Mouse (Mus musculus) left cerebral cortex, postnatal 4 days (tissue): ENCODE data around the gene Arih1. TPM values are rescaled to one million over a fixed set of nuclear protein-coding genes. Genes with fewer than 3 reads are reported as not detected.

Experiments
- DNase-seq: peaks from one replicate; pipeline ENCODE4 v3.0.0-alpha.2; 2022
- intact Hi-C: fragments of 180-260 bp; cut with DNase I; formaldehyde crosslinking; loops from one replicate; pipeline ENCODE4 v1.15.1; 2025
- total RNA-seq, 2 experiments: library from RNA; stranded (reverse); gene quantifications; 2 replicates each; pipeline ENCODE4 v1.2.3; 2021

Gene Arih1
- total RNA-seq = 100 to 1,000 TPM; 127 to 130 TPM

DNA sequence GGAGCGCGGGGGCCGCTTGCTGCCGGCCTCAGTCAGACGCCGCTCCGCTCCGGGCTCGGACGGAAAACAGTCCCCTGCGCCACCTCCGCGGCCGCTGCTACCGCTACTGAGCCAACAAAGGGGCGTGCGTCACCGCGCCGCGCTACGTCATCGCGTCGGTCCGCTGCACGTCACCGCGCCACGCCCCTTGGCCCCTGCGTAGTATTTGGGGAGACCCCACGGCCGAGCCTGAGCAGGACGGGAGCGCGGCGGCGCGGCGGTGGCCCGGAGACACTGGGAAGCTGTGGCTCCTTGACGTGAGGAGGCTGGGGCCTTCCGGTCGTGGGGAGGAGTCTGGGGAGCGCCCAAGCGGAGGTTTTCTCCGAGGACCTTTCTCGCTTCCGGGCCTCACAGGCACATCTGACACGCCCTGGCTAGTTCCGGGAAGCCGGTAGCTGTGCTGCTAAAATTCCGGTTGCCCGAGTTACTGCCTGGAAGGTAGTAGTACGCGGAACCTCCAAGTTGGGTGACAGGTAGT lies at the start of gene Arih1:
TSS of gene Arih1 (minus strand) at position 70 of the 517 bp plus-strand sequence.
- DNase-seq = peak; percentile 99
- intact Hi-C loops = no loop called here

GRCm38 (mm10) chr9:59533889-59534288 lies 47.5 kb upstream of the Arih1 start:
- DNase-seq = no peak
- intact Hi-C loops = no loop called here

DNA sequence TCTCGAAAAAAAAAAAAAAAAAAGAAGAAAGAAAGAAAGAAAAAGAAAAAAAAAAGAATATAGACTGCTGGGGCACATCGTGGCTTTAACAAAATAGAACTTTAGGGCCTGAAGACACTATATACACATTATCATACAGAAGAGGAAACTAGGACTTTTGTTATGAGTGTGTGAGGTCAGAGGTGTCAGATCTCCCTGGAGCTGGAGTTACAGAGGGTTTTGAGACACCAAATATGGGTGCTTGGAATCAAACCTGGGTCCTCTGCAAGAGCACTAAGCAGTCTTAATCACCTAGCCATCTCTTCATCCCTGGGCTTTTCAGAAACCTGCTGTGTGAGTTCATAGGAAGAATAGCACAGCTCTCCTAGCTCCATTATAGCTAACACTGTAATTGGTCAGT lies 47.0 kb upstream of the Arih1 start:
- no peak for DNase-seq
- intact Hi-C loops = no loop called here

GRCm38 (mm10) chr9:59531645-59532044 lies 45.2 kb upstream of the Arih1 start:
- DNase-seq = no peak
- intact Hi-C loops = no loop called here

GRCm38 (mm10) chr9:59528274-59528673 lies 41.9 kb upstream of the Arih1 start:
- intact Hi-C loops = no loop called here
- no peak for DNase-seq

DNA sequence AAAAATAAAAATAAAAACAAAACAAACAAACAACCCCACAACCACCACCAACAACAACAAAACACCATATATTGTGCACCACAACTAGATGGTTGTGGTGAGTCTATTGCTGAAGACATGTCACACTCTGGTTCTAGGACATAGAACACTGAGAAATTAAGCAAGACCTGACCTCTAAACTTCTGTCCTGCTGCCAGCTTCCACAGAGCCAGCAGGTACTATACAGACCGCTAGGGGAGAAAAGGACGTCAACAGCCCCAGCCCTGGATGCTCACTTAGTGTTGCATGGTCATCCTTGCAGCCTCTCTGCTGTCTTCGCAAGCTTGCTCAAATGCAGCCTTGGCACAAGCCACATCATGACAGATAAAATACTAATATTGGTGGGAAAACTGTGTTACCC lies 41.2 kb upstream of the Arih1 start:
- intact Hi-C loops = no loop called here
- no peak for DNase-seq

GRCm38 (mm10) chr9:59526727-59527126 lies 40.3 kb upstream of the Arih1 start:
- intact Hi-C loops = no loop called here

GRCm38 (mm10) chr9:59522906-59523305 lies 36.5 kb upstream of the Arih1 start:
- intact Hi-C loops = no loop called here
- DNase-seq = no peak

More at GRCm38 (mm10) chr9:59526727-59527126, 40.3 kb upstream of the Arih1 start:
- no peak for DNase-seq

DNA sequence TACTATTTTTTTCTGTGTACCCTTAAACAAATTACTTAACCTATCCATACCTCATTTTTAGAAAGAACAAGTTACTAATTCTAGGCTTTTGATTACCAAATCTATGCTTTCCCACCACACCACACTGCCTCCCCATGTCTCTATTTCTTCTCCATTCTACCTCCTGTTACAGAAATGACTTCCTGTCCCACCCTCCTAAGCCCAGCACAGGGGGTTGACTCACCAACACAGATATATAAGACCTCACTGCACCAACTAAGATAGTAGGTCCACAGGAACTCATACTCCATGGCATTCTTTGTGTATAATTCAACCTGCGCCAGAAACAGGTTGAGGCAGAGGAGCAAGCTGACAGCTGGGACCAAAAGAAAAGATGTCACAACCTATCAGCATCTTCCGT lies 33.0 kb upstream of the Arih1 start:
- no peak for DNase-seq
- intact Hi-C loops = no loop called here

DNA sequence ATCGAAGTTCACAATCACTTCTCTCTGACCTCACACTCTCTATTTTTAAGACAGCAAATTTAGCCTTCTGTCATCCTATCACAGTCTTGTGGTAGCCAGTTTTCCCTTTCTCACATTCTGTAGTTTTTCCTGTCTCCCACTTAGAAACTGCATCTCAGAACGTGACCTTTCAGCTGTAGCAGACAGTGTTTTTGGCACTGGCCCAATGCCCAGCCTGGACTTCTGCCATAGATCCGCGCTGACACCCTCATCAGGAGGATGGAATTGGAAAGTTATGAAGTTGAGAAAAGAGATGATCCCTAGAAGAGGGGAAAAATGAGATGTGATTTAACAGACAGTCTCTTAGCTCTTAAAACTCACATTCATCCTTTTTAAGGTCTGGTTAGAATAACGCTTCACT lies 32.6 kb upstream of the Arih1 start:
- peak; percentile 70 for DNase-seq
- intact Hi-C loops = no loop called here

DNA sequence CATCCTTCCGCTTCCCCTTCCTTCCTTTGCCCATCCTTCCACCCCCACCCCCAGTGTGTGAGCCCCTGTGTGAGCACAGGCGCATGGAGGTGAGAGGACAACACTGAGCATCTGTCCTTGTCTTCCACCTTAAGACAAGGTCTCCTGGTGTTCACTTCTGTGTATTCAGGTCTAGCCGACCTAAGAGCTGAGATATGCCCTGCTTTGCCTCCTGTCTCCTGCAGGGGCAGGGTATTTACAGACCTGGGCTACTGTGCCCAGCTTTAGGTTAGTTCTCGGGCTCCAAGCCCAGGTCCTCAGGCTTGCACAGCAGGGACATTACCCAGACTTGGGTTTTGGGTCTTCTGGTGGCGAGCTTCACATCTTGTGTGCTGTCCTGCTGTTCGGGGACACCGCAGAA lies 30.7 kb upstream of the Arih1 start:
- DNase-seq = no peak
- intact Hi-C loops = no loop called here

- DNase-seq = no peak
- intact Hi-C loops = no loop called here
These were observed 28.7 kb upstream of the Arih1 start for GRCm38 (mm10) chr9:59515069-59515468.

DNA sequence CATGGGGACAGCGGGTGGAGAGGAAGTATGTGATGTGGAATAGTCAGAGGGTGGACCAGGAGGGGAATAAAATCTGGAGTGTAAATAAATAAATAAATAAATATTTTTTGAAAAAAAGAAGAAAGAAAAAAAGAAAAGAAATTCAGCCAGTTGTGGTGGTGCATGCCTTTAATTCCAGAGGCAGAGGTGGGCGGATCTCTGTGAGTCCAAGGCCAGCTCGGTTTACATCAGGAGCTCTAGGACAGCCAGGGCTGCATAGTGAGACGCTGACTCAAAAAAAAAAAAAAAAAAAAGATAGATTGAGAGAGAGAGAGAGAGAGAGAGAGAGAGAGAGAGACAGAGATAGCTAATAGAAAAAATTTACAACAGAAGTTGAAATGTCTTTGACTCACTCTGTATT lies 26.0 kb upstream of the Arih1 start:
- no peak for DNase-seq
- intact Hi-C loops = no loop called here

DNA sequence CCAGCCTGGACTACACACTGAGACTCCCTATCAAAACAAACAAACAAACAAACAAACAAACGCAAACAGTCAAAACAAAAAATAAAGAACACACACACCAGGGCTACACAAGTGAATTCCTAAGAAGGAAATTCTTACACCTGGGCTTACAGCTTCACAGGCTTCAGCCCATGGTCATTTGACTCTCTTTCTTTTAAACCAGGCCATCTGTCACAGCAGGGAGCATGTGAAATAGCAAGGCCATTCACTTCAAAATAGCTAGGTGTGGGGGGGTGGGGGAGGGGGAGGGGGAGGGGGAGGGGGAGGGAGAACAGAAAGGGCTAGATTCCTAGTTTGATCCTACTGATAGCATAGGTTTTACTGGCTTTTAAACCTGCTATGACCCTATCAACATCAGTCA lies 21.7 kb upstream of the Arih1 start:
- intact Hi-C loops = no loop called here
- DNase-seq = no peak

DNA sequence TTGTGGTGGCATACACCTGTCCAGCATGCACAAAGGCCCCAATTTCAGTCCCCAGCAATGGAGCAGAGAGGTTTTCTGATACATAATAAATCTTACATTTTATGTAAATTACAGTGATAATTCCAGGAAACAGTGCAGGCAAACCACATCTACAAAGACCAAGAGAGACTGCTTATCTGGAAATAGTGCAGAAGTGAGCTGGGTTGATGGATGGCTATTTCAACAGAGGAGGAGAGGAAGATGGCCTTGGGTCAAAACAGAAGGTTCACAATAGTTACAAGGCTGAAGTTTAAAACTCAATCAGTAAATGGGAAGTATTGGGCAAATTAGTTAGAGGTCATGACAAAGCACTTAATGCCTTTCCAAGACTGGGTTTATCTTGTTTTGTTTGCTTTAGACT lies 913 bp upstream of the Arih1 start:
- DNase-seq = no peak
- intact Hi-C loops = no loop called here

- intact Hi-C loops = no loop called here
- DNase-seq = no peak
These were observed 321 bp downstream of the Arih1 start for GRCm38 (mm10) chr9:59486076-59486518.

DNA sequence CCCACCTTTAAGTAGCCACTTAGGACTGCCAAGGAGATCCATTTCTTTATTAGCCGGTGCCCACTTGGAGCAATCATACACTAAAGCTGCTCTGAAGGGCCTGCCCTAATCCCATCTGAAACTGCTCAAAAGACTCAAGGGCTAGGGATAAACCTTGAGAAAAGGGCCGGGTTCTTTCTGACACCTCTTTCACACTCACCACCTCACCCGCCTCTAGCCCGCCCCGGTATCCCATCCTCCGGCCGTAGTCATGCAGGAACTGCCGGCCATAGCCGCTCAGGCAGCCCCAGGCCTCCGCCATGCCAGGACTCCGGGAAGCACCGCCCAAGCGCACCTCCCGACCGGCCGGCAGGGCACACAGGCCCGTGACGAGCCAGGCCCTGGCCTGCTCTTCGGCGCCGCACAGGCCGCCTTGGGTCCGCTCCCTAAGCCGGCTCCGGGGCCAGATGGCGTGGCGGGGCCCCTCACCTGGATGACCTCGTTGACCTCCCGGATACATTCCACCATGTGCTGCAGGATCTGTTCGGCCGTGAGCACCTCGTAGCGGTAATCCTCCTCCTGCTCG lies 825 bp downstream of the Arih1 start:
- peak; percentile 58 for DNase-seq
- intact Hi-C loops = no loop called here

- intact Hi-C loops = no loop called here
- DNase-seq = no peak
These were observed 1.7 kb downstream of the Arih1 start for GRCm38 (mm10) chr9:59484760-59485159.

- peak; percentile 16 for DNase-seq
- intact Hi-C loops = no loop called here
These were observed 4.0 kb downstream of the Arih1 start for GRCm38 (mm10) chr9:59482419-59482818.

DNA sequence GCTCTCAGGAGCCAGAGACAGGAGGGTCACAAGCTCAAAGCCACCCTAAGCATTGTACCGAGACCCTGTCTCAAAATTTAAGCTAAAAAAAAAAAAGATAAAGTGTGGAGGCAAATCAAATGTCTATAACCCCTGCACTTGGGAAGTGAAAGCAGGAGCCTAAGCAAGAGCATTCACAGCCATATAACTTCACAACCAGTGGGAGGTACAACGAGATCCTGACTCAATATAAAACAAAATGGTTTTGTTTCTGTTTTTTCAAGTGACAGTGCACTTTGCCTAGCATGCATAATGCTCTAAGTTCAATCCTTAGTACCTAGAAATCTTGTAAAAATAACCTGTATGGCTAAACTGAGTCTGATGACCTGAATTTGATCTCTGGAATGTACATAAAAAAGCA lies 9.8 kb downstream of the Arih1 start:
- intact Hi-C loops = no loop called here

DNA sequence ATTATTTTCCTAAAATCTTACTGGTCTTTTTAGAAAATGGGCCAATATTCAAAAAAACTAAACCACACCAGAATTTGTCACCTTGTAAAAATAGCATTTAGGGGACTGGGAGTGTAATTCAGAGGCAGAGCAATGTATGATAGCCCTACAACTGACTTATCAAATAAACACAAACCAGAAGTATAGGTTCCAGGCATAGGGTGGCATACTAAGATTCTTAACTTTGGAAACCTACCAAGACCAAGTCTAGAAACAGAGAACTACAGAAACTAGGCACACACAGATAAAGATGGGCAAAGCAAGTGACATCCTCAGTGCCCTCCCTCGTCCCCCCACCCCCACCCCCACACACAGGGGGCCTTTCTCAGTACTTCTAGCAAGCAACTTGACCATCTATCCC lies 11.6 kb downstream of the Arih1 start:
- DNase-seq = no peak
- intact Hi-C loops = no loop called here

More for the DNA sequence above, 9.8 kb downstream of the Arih1 start:
- DNase-seq = no peak

DNA sequence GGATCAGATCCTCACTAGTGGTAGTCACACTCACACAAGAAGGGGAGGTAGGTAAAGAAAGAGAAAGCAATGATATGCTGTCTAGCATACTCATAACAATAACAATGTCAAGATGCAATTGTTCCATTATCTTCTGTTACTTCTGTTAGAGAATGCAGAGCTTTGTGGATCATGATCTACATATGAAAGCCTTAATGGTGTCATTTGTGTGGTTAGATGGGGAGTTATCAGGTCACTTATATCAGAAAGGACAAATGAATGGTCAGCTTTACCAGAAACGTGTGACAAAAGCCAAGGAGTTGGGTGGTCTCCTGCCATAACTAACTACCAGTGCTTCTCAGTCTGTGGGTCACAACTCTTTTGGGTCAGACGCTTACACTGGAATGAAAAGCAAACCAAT lies 13.2 kb downstream of the Arih1 start:
- DNase-seq = no peak
- intact Hi-C loops = no loop called here

DNA sequence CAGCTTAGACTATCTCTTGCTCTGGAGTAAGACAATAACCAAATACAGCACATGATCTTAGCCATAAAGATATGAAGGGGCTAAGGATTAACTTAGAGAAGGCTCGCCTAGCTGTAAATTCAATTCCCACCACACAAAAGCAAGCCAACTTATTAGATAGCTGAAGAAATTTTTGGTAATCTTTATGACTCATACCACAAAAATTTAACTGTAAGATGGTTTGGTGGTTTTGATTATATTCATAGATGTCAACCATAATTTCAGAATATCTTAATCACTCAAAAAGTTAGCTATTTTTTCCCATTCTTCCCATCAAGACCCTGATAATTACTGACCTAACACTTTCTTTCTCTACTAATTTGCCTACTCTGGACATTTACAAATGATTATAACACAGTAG lies 17.0 kb downstream of the Arih1 start:
- no peak for DNase-seq
- intact Hi-C loops = no loop called here
